Mouse (Mus musculus) midbrain, embryonic 14.5 days (tissue): Measurements from ENCODE around the gene Gm20604. TPM values are rescaled to one million over a fixed set of nuclear protein-coding genes. Genes with fewer than 3 reads are reported as not detected.

Experiments
- ATAC-seq: fragments of 200-750 bp; cut with Nextera tagmentation; 2 replicates; pipeline ENCODE4 v1.8.0; 2017; ENCODE audit warnings: moderate number of reproducible peaks, moderate library complexity; ENCODE audit not compliant: low FRiP score, low TSS enrichment
- DNase-seq: peaks from one replicate; pipeline ENCODE4 v3.0.0-alpha.2; 2015
- H3K27ac ChIP-seq: fragments of 300-500 bp; sonication (generic); replicated peaks from 2 replicates; pipeline ENCODE4 v1.5.1; 2014; ENCODE audit warnings: mild to moderate bottlenecking, low read depth, low read length, moderate library complexity
- H3K27me3 ChIP-seq: fragments of 300-500 bp; sonication (generic); 2 replicates; pipeline ENCODE4 v1.6.1; 2014; ENCODE audit warnings: low read length, control low read depth, mixed read lengths; ENCODE audit not compliant: control insufficient read depth, insufficient read depth
- H3K36me3 ChIP-seq: fragments of 300-500 bp; sonication (generic); 2 replicates; pipeline ENCODE4 v1.6.1; 2014; ENCODE audit warnings: low read length, control low read depth; ENCODE audit not compliant: control insufficient read depth, insufficient read depth
- H3K4me1 ChIP-seq: fragments of 300-500 bp; sonication (generic); 2 replicates; pipeline ENCODE4 v1.6.1; 2014; ENCODE audit warnings: mild to moderate bottlenecking, antibody characterized with exemption, low read length, control low read depth; ENCODE audit not compliant: control insufficient read depth, insufficient read depth
- H3K4me2 ChIP-seq: fragments of 300-500 bp; sonication (generic); 2 replicates; pipeline ENCODE4 v1.6.1; 2014; ENCODE audit warnings: mild to moderate bottlenecking, low read length, moderate library complexity
- H3K4me3 ChIP-seq: fragments of 300-500 bp; sonication (generic); replicated peaks from 2 replicates; pipeline ENCODE4 v1.5.1; 2014; ENCODE audit warnings: low read depth, low read length
- H3K9ac ChIP-seq: fragments of 300-500 bp; sonication (generic); replicated peaks from 2 replicates; pipeline ENCODE4 v1.6.1; 2014; ENCODE audit warnings: mild to moderate bottlenecking, low read length, moderate library complexity
- H3K9me3 ChIP-seq: fragments of 300-500 bp; sonication (generic); 2 replicates; pipeline ENCODE4 v1.6.1; 2016; ENCODE audit warnings: low read length, control low read depth, mixed read lengths; ENCODE audit not compliant: control insufficient read depth
- WGBS: fragments of 180-500 bp; shearing (Covaris S2); extraction: QIAGEN DNeasy Blood & Tissue Kit; methylation state at CpG from one replicate; pipeline ENCODE4 v1.1.7; 2014; 5-methylcytosine and 5-hydroxymethylcytosine counted together
- polyA plus RNA-seq: library from polyadenylated mRNA; unstranded; fragments of >200 nt; fragmentation: Nextera tagmentation; extraction: Ambion mirVana; gene quantifications from 2 replicates; pipeline ENCODE4 v1.2.1, GENCODE M21; 2014

Gene Gm20604
- polyA plus RNA-seq, 1 experiment from 2014 or later: 47.3 TPM

DNA sequence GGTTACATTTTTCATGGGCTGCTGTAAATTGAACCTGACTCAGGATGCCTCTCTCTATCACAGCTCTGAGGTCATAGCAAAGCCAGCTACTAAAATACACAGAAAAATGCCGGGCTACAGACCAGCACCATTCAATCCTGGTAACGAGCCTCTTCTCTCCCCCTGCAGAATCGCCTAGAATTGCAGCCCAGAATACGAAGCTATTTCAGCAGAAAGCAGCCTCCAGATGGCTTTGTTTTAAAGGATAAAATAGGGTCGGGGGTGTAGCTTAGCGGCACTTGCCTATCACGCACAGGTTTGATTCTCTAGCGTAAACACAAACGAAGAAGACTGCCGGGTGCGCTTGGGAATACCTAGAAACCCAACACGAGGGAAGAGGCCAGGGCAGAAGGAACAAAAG, 58.0 kb downstream of the Gm20604 start:
- H3K9ac ChIP-seq: no peak overlapping the region
- no peak overlapping the region for H3K4me2 ChIP-seq
- H3K27ac ChIP-seq: no peak overlapping the region

DNA sequence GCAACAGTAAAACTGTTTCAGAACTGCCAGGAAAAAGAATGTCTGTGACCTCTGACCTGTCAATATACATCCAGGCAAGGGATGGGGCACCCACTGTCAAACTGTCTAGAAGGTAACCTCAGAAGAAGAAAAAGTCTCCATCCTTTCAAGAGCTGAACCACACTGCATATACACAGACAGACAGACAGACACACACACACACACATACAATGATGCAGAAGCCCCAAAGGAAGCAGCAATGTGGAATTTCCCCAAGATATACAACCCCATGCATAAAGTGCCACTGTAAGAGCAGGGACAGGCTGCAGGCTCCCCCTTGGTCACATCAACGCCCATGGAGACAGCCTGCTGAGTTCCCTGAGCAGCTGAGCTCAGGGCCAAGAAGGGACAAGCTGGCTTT, 59.3 kb downstream of the Gm20604 start:
- Histone ChIP-seq H3K9me3 (no peaks in the 10 kb centered on the region), H3K27ac (peak overlapping the region; percentile 3; the same call in 1 of the 2 replicates), H3K4me2 (no peak overlapping the region), H3K9ac (no peak overlapping the region), H3K4me1 (peaks cover 34% of the 10 kb centered on the region), H3K27me3 (no peaks in the 10 kb centered on the region), H3K36me3 (no peaks in the 10 kb centered on the region), H3K4me3 (no peak overlapping the region)
- 29% methylated on average over 1 of the region's 1 CpGs for WGBS
- ATAC-seq (no peak), DNase-seq (no peak)

More for the DNA sequence above, 58.0 kb downstream of the Gm20604 start:
- H3K9me3 ChIP-seq: no peaks in the 10 kb centered on the region
- no peak for DNase-seq
- no peaks in the 10 kb centered on the region for H3K36me3 ChIP-seq
- H3K4me3 ChIP-seq: no peak overlapping the region
- H3K27me3 ChIP-seq: no peaks in the 10 kb centered on the region
- WGBS: 72% methylated on average over 12 of the region's 12 CpGs
- peaks cover 37% of the 10 kb centered on the region for H3K4me1 ChIP-seq
- ATAC-seq: no peak

- H3K4me1 ChIP-seq: peaks cover 30% of the 10 kb centered on the region
- 0 out of 2 replicates have a peak, but pooled peaks have one; percentile 14 for ATAC-seq
- H3K27ac ChIP-seq: peak overlapping the region; percentile 3
These were observed 60.3 kb downstream of the Gm20604 start for GRCm38 (mm10) chr12:102698089-102698684.

DNA sequence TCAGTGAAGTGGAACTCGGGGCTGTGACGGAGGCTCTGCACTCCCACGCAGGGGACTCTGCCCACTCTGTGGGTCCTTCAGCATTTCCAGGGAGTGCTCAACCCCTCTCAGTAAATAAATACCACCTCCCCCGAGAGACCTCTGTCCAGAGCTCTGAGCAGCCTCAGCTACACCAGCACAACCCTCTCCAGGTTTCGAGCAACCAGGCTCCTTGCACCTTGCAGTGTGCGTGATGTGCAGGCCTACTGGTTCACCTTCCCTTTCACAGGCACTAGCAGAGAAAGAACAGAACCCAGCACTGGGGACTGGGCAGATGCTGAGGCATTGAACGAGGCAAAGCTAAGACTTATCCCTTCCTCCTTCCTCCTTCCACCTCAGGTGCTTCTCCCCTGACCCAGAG, 61.1 kb downstream of the Gm20604 start:
- 79% methylated on average over 7 of the region's 7 CpGs for WGBS
- Histone ChIP-seq H3K27ac (no peak overlapping the region), H3K4me2 (no peak overlapping the region), H3K9me3 (no peaks in the 10 kb centered on the region), H3K4me3 (no peak overlapping the region), H3K27me3 (no peaks in the 10 kb centered on the region), H3K36me3 (no peaks in the 10 kb centered on the region), H3K4me1 (peaks cover 24% of the 10 kb centered on the region), H3K9ac (no peak overlapping the region)
- ATAC-seq (no peak), DNase-seq (no peak)

More at GRCm38 (mm10) chr12:102698089-102698684, 60.3 kb downstream of the Gm20604 start:
- Histone ChIP-seq H3K9me3 (no peaks in the 10 kb centered on the region), H3K4me3 (no peak overlapping the region), H3K9ac (peak overlapping the region; percentile 4; the same call in 1 of the 2 replicates), H3K4me2 (no peak overlapping the region), H3K36me3 (no peaks in the 10 kb centered on the region), H3K27me3 (no peaks in the 10 kb centered on the region)
- WGBS: 11% methylated on average over 1 of the region's 1 CpGs
- peak; percentile 47 for DNase-seq

GRCm38 (mm10) chr12:102696635-102697354, 61.7 kb downstream of the Gm20604 start:
- ATAC-seq (no peak), DNase-seq (no peak)
- H3K4me2 ChIP-seq: no peak overlapping the region
- no peaks in the 10 kb centered on the region for H3K27me3 ChIP-seq
- no peaks in the 10 kb centered on the region for H3K36me3 ChIP-seq
- WGBS: 92% methylated on average over 14 of the region's 14 CpGs
- no peak overlapping the region for H3K9ac ChIP-seq
- no peaks in the 10 kb centered on the region for H3K9me3 ChIP-seq
- H3K4me3 ChIP-seq: no peak overlapping the region
- H3K27ac ChIP-seq: no peak overlapping the region
- peaks cover 18% of the 10 kb centered on the region for H3K4me1 ChIP-seq

- 60% methylated on average over 18 of the region's 18 CpGs for WGBS
- Histone ChIP-seq H3K36me3 (no peaks in the 10 kb centered on the region), H3K4me3 (no peak overlapping the region), H3K9ac (no peak overlapping the region), H3K27ac (no peak overlapping the region), H3K4me1 (peaks cover 18% of the 10 kb centered on the region), H3K9me3 (no peaks in the 10 kb centered on the region), H3K4me2 (no peak overlapping the region), H3K27me3 (no peaks in the 10 kb centered on the region)
- no peak for ATAC-seq
- DNase-seq: no peak
These were observed 62.9 kb downstream of the Gm20604 start for GRCm38 (mm10) chr12:102695369-102696239.

DNA sequence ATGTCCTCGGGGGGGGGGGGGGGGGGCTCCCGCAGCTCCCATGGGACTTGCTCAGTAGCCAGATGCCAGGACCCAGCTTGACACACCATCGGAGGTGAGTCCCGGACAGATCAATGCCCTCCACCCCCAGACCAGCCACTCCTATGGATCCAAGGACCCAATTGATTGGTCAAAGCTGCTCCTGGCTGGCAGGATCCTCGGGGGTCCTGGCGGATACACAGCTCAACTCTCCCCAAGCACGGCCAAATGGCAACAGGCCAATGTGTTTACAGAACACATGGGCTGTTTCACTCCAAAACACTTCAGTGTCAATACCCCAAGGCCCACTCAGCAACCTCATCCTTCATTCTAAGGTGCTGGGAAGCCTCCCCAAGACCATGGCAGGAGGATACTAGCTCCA, 66.7 kb downstream of the Gm20604 start:
- DNase-seq: no peak
- H3K9ac ChIP-seq: no peak overlapping the region
- no peaks in the 10 kb centered on the region for H3K9me3 ChIP-seq
- ATAC-seq: no peak
- no peaks in the 10 kb centered on the region for H3K36me3 ChIP-seq
- H3K4me1 ChIP-seq: 0 out of 2 replicates have a peak, but pooled peaks cover 3% of the 10 kb centered on the region
- 85% methylated on average over 6 of the region's 7 CpGs for WGBS
- H3K4me3 ChIP-seq: no peak overlapping the region
- H3K4me2 ChIP-seq: no peak overlapping the region
- H3K27me3 ChIP-seq: no peaks in the 10 kb centered on the region
- no peak overlapping the region for H3K27ac ChIP-seq
